ENCODE assay signal across 12 mouse cellular contexts in the genomic region with DNA sequence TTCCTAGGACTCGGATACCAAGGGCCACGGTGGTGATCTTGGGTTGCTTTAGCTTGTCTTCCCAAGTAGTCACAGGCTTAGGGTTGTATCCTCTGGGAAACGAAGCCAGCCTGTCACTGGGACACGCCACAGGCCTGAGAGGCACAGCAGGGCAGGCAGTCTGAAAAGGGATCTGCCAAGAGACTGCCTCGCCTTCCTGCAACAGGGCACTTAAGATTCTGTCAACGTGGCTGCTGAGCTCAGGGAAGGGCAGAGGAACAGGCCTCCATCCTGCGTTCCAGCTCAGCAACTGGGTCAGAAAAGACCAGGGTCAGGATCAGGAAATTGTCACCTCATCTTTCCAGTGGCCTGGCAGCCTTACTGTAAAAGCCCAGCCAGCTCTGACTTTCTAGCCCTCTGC. TPM values are rescaled to one million over a fixed set of nuclear protein-coding genes. Genes with fewer than 3 reads are reported as not detected.
DNase-seq lines count a peak whose midpoint lies in the region; ATAC-seq and TF ChIP-seq lines count a peak whose summit lies in the region.
"Had no signal": no experiment of that assay in that cellular context is flagged by ENCODE, and none has a peak within 500 bp of the region (broad histone marks: within the 10 kb centered on the region; RNA-seq: fewer than 3 reads in every experiment).

No protein-coding gene starts in this region.

- no peak for TF ChIP-seq CTCF in lung, postnatal 0 days (IDR thresholded peaks at IDR 0.05)
- no peak for TF ChIP-seq CTCF in kidney, adult 2 months (conservative IDR thresholded peaks at IDR 0.05; ENCODE audit: insufficient read depth, insufficient read length, low read depth, low read length)

- TF ChIP-seq POLR2A in kidney, adult 2 months (IDR thresholded peaks at IDR 0.05; ENCODE audit: low read depth, low read length), result no peak

- no peak overlapping the region for H3K4me2 ChIP-seq in heart, embryonic 16.5 days (ENCODE audit: low read depth, low read length)
- no peak overlapping the region for H3K4me2 ChIP-seq in embryonic facial prominence, embryonic 14.5 days (ENCODE audit: low read depth, low read length)
- no peak overlapping the region for H3K4me2 ChIP-seq in hindbrain, embryonic 13.5 days
- no peak overlapping the region for H3K4me2 ChIP-seq in midbrain, embryonic 15.5 days
- H3K4me2 ChIP-seq in lung, postnatal 0 days (replicated peaks; ENCODE audit: low read depth, low read length), result no peak overlapping the region
- H3K4me2 ChIP-seq: lung, embryonic 14.5 days had no signal

- intact Hi-C loops in heart, postnatal 25 days (cut with DNase I), result no loop called here

- no peaks in the 10 kb centered on the region; the same call in 1 of the 2 replicates for H3K36me3 ChIP-seq in heart, embryonic 16.5 days (ENCODE audit: control insufficient read depth, insufficient read depth)
- peaks cover 18% of the 10 kb centered on the region for H3K36me3 ChIP-seq in embryonic facial prominence, embryonic 14.5 days (ENCODE audit: control insufficient read depth, insufficient read depth, low read length)
- H3K36me3 ChIP-seq in hindbrain, embryonic 13.5 days, result peaks cover 71% of the 10 kb centered on the region
- peaks cover 7% of the 10 kb centered on the region; the same call in 1 of the 2 replicates for H3K36me3 ChIP-seq in midbrain, embryonic 15.5 days (replicated peaks)
- no peaks in the 10 kb centered on the region; the same call in 1 of the 2 replicates for H3K36me3 ChIP-seq in lung, postnatal 0 days (ENCODE audit: insufficient read depth, low read length)
- no peaks in the 10 kb centered on the region for H3K36me3 ChIP-seq in kidney, adult 2 months (ENCODE audit: control insufficient read depth, insufficient read depth, low read length)

- H3K9me3 ChIP-seq in heart, embryonic 16.5 days (replicated peaks; ENCODE audit: control insufficient read depth, low read length), result no peaks in the 10 kb centered on the region
- H3K9me3 ChIP-seq in embryonic facial prominence, embryonic 14.5 days (ENCODE audit: control insufficient read depth, low read length), result no peaks in the 10 kb centered on the region
- no peaks in the 10 kb centered on the region for H3K9me3 ChIP-seq in hindbrain, embryonic 13.5 days
- no peaks in the 10 kb centered on the region for H3K9me3 ChIP-seq in midbrain, embryonic 15.5 days
- H3K9me3 ChIP-seq in lung, postnatal 0 days (ENCODE audit: low read length), result no peaks in the 10 kb centered on the region

- no peak overlapping the region for H3K4me3 ChIP-seq in heart, embryonic 16.5 days (ENCODE audit: low read length)
- no peak overlapping the region for H3K4me3 ChIP-seq in embryonic facial prominence, embryonic 14.5 days (ENCODE audit: low read depth, low read length)
- no peak overlapping the region for H3K4me3 ChIP-seq in hindbrain, embryonic 13.5 days
- H3K4me3 ChIP-seq in midbrain, embryonic 15.5 days, result no peak overlapping the region
- H3K4me3 ChIP-seq in lung, postnatal 0 days (ENCODE audit: low read depth, low read length), result no peak overlapping the region
- no peak overlapping the region for H3K4me3 ChIP-seq in kidney, adult 2 months (ENCODE audit: insufficient read depth, low read depth, low read length)
- H3K4me3 ChIP-seq: myocyte had no signal

- no peaks in the 10 kb centered on the region for H3K27me3 ChIP-seq in heart, embryonic 16.5 days (ENCODE audit: control insufficient read depth, insufficient read depth, low read length)
- no peaks in the 10 kb centered on the region for H3K27me3 ChIP-seq in embryonic facial prominence, embryonic 14.5 days (replicated peaks; ENCODE audit: control insufficient read depth, insufficient read depth, low read length)
- H3K27me3 ChIP-seq in hindbrain, embryonic 13.5 days, result no peaks in the 10 kb centered on the region
- H3K27me3 ChIP-seq in midbrain, embryonic 15.5 days (replicated peaks), result no peaks in the 10 kb centered on the region
- H3K27me3 ChIP-seq in lung, postnatal 0 days (replicated peaks; ENCODE audit: insufficient read depth, low read length), result no peaks in the 10 kb centered on the region
- H3K27me3 ChIP-seq in kidney, adult 2 months (replicated peaks; ENCODE audit: control insufficient read depth, insufficient read depth, low read length), result no peaks in the 10 kb centered on the region

- ATAC-seq in heart, embryonic 16.5 days (replicated peaks; ENCODE audit: extremely low read depth, insufficient read depth, low FRiP score), result no peak
- no peak for ATAC-seq in embryonic facial prominence, embryonic 14.5 days (ENCODE audit: low read depth)
- no peak for ATAC-seq in hindbrain, embryonic 13.5 days (ENCODE audit: low FRiP score)
- ATAC-seq in midbrain, embryonic 15.5 days (replicated peaks), result no peak
- ATAC-seq in lung, postnatal 0 days, result no peak
- no peak for ATAC-seq in cerebellum, adult (ENCODE audit: insufficient number of reproducible peaks, low FRiP score, low TSS enrichment)

- no peak for DNase-seq in heart, postnatal 25 days (ENCODE audit: low spot score)
- no peak for DNase-seq in embryonic facial prominence, embryonic 14.5 days (ENCODE audit: low spot score)
- DNase-seq in lung, postnatal 0 days (ENCODE audit: low spot score), result no peak
- no peak for DNase-seq in kidney, adult 2 months
- DNase-seq: heart, postnatal 14 days; layer of hippocampus, adult 9-11 months; lung, embryonic 14.5 days had no signal

- H3K4me1 ChIP-seq in heart, embryonic 16.5 days (ENCODE audit: control insufficient read depth, insufficient read depth, low read length), result peaks cover 54% of the 10 kb centered on the region
- H3K4me1 ChIP-seq in embryonic facial prominence, embryonic 14.5 days (ENCODE audit: control insufficient read depth, insufficient read depth, low read length), result peaks cover 21% of the 10 kb centered on the region
- peaks cover 23% of the 10 kb centered on the region for H3K4me1 ChIP-seq in hindbrain, embryonic 13.5 days (replicated peaks)
- H3K4me1 ChIP-seq in midbrain, embryonic 15.5 days, result no peaks in the 10 kb centered on the region; the same call in 1 of the 2 replicates
- no peaks in the 10 kb centered on the region for H3K4me1 ChIP-seq in lung, postnatal 0 days (ENCODE audit: insufficient read depth, low read depth, low read length)
- H3K4me1 ChIP-seq in kidney, adult 2 months (ENCODE audit: control insufficient read depth, insufficient read depth, low read length), result no peaks in the 10 kb centered on the region

- H3K9ac ChIP-seq in heart, embryonic 16.5 days (ENCODE audit: low read length), result peak overlapping the region; percentile 18; the same call in 1 of the 2 replicates
- H3K9ac ChIP-seq in embryonic facial prominence, embryonic 14.5 days (ENCODE audit: low read depth, low read length), result peak overlapping the region; percentile 32; the same call in 1 of the 2 replicates
- H3K9ac ChIP-seq in hindbrain, embryonic 13.5 days, result peak overlapping the region; percentile 24; the same call in 1 of the 2 replicates
- no peak overlapping the region for H3K9ac ChIP-seq in midbrain, embryonic 15.5 days
- H3K9ac ChIP-seq in lung, postnatal 0 days (replicated peaks; ENCODE audit: low read depth), result no peak overlapping the region
- H3K9ac ChIP-seq: lung, embryonic 14.5 days had no signal

- peak overlapping the region; percentile 86 for H3K27ac ChIP-seq in heart, embryonic 16.5 days (ENCODE audit: low read length)
- peak overlapping the region; percentile 91 for H3K27ac ChIP-seq in embryonic facial prominence, embryonic 14.5 days (replicated peaks; ENCODE audit: low read depth, low read length)
- H3K27ac ChIP-seq in hindbrain, embryonic 13.5 days, result peak overlapping the region; percentile 60
- H3K27ac ChIP-seq in midbrain, embryonic 15.5 days, result peak overlapping the region; percentile 49; the same call in 1 of the 2 replicates
- H3K27ac ChIP-seq in lung, postnatal 0 days (ENCODE audit: low read length), result no peak overlapping the region
- H3K27ac ChIP-seq in kidney, adult 2 months (ENCODE audit: insufficient read depth, low read depth, low read length), result no peak overlapping the region

- 45% methylated on average over 7 of the region's 7 CpGs for WGBS in heart, embryonic 16.5 days
- WGBS in embryonic facial prominence, embryonic 14.5 days, result 38% methylated on average over 7 of the region's 7 CpGs
- 59% methylated on average over 7 of the region's 7 CpGs for WGBS in hindbrain, embryonic 13.5 days
- 50% methylated on average over 7 of the region's 7 CpGs for WGBS in midbrain, embryonic 15.5 days
- WGBS in lung, postnatal 0 days, result 55% methylated on average over 7 of the region's 7 CpGs
- 72% methylated on average over 7 of the region's 7 CpGs for WGBS in kidney, adult 2 months

- TF ChIP-seq EP300 in lung, postnatal 0 days (IDR thresholded peaks at IDR 0.05), result no peak

RNA-seq across cellular contexts. Expression of gene Timm22, which starts 22.8 kb away (rescaled TPM):
- 81.6 and 84.4 TPM in 2 replicates for polyA plus RNA-seq in heart, embryonic 16.5 days (2015; fragmentation: Nextera tagmentation; extraction: Ambion mirVana)
- total RNA-seq in heart, postnatal 25 days (2021), result 10 to 100 TPM; 51.1 to 57.1 TPM
- polyA plus RNA-seq in embryonic facial prominence, embryonic 14.5 days (2014; fragmentation: Nextera tagmentation; extraction: Ambion mirVana), result 113 and 124 TPM in 2 replicates
- polyA plus RNA-seq in hindbrain, embryonic 13.5 days (2015; fragmentation: Nextera tagmentation; extraction: Ambion mirVana), result 116 and 119 TPM in 2 replicates
- polyA plus RNA-seq in midbrain, embryonic 15.5 days (2015; fragmentation: Nextera tagmentation; extraction: Ambion mirVana), result 103 and 109 TPM in 2 replicates
- 64.4 and 81.7 TPM in 2 replicates for polyA plus RNA-seq in lung, postnatal 0 days (2015; fragmentation: Nextera tagmentation; extraction: Ambion mirVana)
- polyA plus RNA-seq in kidney, adult 2 months (2012; rRNA removed), result 16.1 and 17.4 TPM in 2 replicates

RNA-seq across cellular contexts. Expression of gene Nxn, which starts 30.6 kb away (rescaled TPM):
- polyA plus RNA-seq in heart, embryonic 16.5 days (2015; fragmentation: Nextera tagmentation; extraction: Ambion mirVana), result 20.8 and 21.2 TPM in 2 replicates
- 10 to 100 TPM; 11.6 to 14.8 TPM for total RNA-seq in heart, postnatal 25 days (2021)
- polyA plus RNA-seq in embryonic facial prominence, embryonic 14.5 days (2014; fragmentation: Nextera tagmentation; extraction: Ambion mirVana), result 63.8 and 70.2 TPM in 2 replicates
- polyA plus RNA-seq in hindbrain, embryonic 13.5 days (2015; fragmentation: Nextera tagmentation; extraction: Ambion mirVana), result 30.4 and 35.6 TPM in 2 replicates
- 22.3 and 23.1 TPM in 2 replicates for polyA plus RNA-seq in midbrain, embryonic 15.5 days (2015; fragmentation: Nextera tagmentation; extraction: Ambion mirVana)
- 11.7 and 11.9 TPM in 2 replicates for polyA plus RNA-seq in lung, postnatal 0 days (2015; fragmentation: Nextera tagmentation; extraction: Ambion mirVana)
- 10.0 and 10.6 TPM in 2 replicates for polyA plus RNA-seq in kidney, adult 2 months (2012; rRNA removed)

Comparison
In these comparisons a context has a peak if more than half of its experiments do, and no peak if none do; other contexts are left out.
1. H3K27ac ChIP-seq: peak in heart, embryonic 16.5 days (single experiment), embryonic facial prominence, embryonic 14.5 days (single experiment), hindbrain, embryonic 13.5 days (single experiment) and midbrain, embryonic 15.5 days (single experiment); none in lung, postnatal 0 days (single experiment) and kidney, adult 2 months (single experiment).
2. H3K9ac ChIP-seq: peak in heart, embryonic 16.5 days (single experiment), embryonic facial prominence, embryonic 14.5 days (single experiment) and hindbrain, embryonic 13.5 days (single experiment); none in midbrain, embryonic 15.5 days (single experiment) and lung, postnatal 0 days (single experiment).